Mouse (Mus musculus) left cerebral cortex, postnatal 10 days (tissue): ENCODE measurements around the gene Gm10720. TPM values are rescaled to one million over a fixed set of nuclear protein-coding genes. Genes with fewer than 3 reads are reported as not detected.
"Not testable (repeated sequence)": the region's sequence is repeated elsewhere in the genome, so short reads cannot be mapped to it uniquely, and the experiment has no call there.

Experiments
- DNase-seq, 2 experiments: peaks; one replicate each; pipeline ENCODE4 v3.0.0; 2021 to 2022; ENCODE audit warnings: low spot score in 2 of 2, mixed read lengths in 1 of 2; ENCODE audit errors: extremely low spot score in 1 of 2
- intact Hi-C: fragments of 180-260 bp; cut with DNase I; formaldehyde crosslinking; loops from one replicate; pipeline ENCODE4 v1.15.1; 2025
- total RNA-seq, 2 experiments: library from RNA; stranded (reverse); gene quantifications; 2 replicates each; pipeline ENCODE4 v1.2.3; 2021

Gene Gm10720
- not detected for total RNA-seq

GRCm38 (mm10) chr9:3015354-3015753 is at the start of gene Gm10720:
Gm10720 (plus strand) TSS chr9:3015654.
- intact Hi-C loops, result not testable (repeated sequence)

GRCm38 (mm10) chr9:3000445-3000972 is 14.9 kb upstream of the Gm10720 start, which contains the start of gene Gm10722:
Gm10722 (plus strand) TSS chr9:3000922.
- DNase-seq, result peak in 1 of 2 experiments; percentile 1
- intact Hi-C loops, result not testable (repeated sequence)

More at GRCm38 (mm10) chr9:3015354-3015753, at the start of gene Gm10720:
- not testable (repeated sequence) for DNase-seq

- intact Hi-C loops, result not testable (repeated sequence)
- DNase-seq, result peak in 1 of 2 experiments; percentile 38
Measured at GRCm38 (mm10) chr9:3001006-3001405, 14.4 kb upstream of the Gm10720 start.

GRCm38 (mm10) chr9:3001948-3002659 is 13.3 kb upstream of the Gm10720 start:
- intact Hi-C loops, result not testable (repeated sequence)
- DNase-seq, result peak; percentile 87 to 100

- intact Hi-C loops, result not testable (repeated sequence)
Measured at GRCm38 (mm10) chr9:3002794-3003396, 12.6 kb upstream of the Gm10720 start, which contains the start of gene Gm11168. Gm11168 (plus strand) TSS chr9:3003346.

GRCm38 (mm10) chr9:3006179-3006578 is 9.3 kb upstream of the Gm10720 start:
- intact Hi-C loops, DNase-seq: not testable (repeated sequence)

More at GRCm38 (mm10) chr9:3002794-3003396, 12.6 kb upstream of the Gm10720 start, which contains the start of gene Gm11168:
- not testable (repeated sequence) for DNase-seq

GRCm38 (mm10) chr9:3006636-3007035 is 8.8 kb upstream of the Gm10720 start:
- intact Hi-C loops, result not testable (repeated sequence)

GRCm38 (mm10) chr9:3007272-3007671 is 8.2 kb upstream of the Gm10720 start:
- intact Hi-C loops, DNase-seq: not testable (repeated sequence)

More at GRCm38 (mm10) chr9:3006636-3007035, 8.8 kb upstream of the Gm10720 start:
- DNase-seq, result peak; percentile 40 to 97

- intact Hi-C loops, result not testable (repeated sequence)
Measured at GRCm38 (mm10) chr9:3009331-3009730, 6.1 kb upstream of the Gm10720 start.

GRCm38 (mm10) chr9:3012054-3012621 is 3.3 kb upstream of the Gm10720 start:
- DNase-seq, intact Hi-C loops: not testable (repeated sequence)

More at GRCm38 (mm10) chr9:3009331-3009730, 6.1 kb upstream of the Gm10720 start:
- DNase-seq, result not testable (repeated sequence)

- intact Hi-C loops, DNase-seq: not testable (repeated sequence)
Measured at GRCm38 (mm10) chr9:3012733-3013279, 2.6 kb upstream of the Gm10720 start, which contains the start of gene Gm10721. Gm10721 (plus strand) TSS chr9:3013140.

- DNase-seq, intact Hi-C loops: not testable (repeated sequence)
Measured at GRCm38 (mm10) chr9:3015896-3016295, 442 bp downstream of the Gm10720 start.

- DNase-seq, intact Hi-C loops: not testable (repeated sequence)
Measured at GRCm38 (mm10) chr9:3017108-3017507, 1.7 kb downstream of the Gm10720 start, which contains the start of gene Gm10719. Gm10719 (plus strand) TSS chr9:3017408.

- intact Hi-C loops, result not testable (repeated sequence)
- DNase-seq, result peak in 1 of 2 experiments; percentile 47
Measured at GRCm38 (mm10) chr9:3018944-3019343, 3.5 kb downstream of the Gm10720 start.

GRCm38 (mm10) chr9:3019835-3020727 is 4.6 kb downstream of the Gm10720 start:
- intact Hi-C loops, result not testable (repeated sequence)
- DNase-seq, result peak; percentile 43 to 77

GRCm38 (mm10) chr9:3022316-3023008 is 7.0 kb downstream of the Gm10720 start:
- intact Hi-C loops, result not testable (repeated sequence)
- peak; percentile 61 to 86 for DNase-seq
